Mouse (Mus musculus) liver (tissue): Measurements from ENCODE around the gene Cfap97.
A peak's percentile ranks its signal among the peaks of the same experiment; 100 is the strongest.
"Not testable (repeated sequence)": the region's sequence is repeated elsewhere in the genome, so short reads cannot be mapped to it uniquely, and the experiment has no call there.

Experiments used
- DNase-seq: peaks from one replicate; pipeline ENCODE4 v3.0.0-alpha.2; 2020; ENCODE audit warnings: mixed read lengths

Gene Cfap97

GRCm38 (mm10) chr8:46151202-46152062 is at the start of gene Cfap97:
Cfap97 (plus strand) TSS chr8:46151771.
- DNase-seq = peak; percentile 55

DNA sequence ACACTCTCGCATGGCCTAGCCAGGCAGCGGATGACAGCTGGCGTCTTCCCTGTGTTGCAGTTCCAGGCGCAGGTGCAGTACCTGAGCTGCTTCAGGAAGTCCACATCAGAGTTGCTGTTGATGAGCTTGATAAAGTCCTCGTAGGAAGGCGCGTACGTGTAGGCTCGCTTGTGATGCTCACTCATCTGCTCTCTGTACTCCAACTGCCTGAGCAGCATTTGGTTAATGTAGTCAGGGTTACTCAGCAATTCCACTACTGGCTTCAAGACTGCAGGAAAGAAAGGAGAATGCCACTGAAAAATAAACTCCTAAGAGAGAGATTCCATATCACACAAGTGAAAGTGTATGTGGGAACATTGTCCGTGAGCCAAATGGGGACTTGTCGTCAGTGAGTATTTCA is 48.1 kb upstream of the Cfap97 start:
- no peak for DNase-seq

DNA sequence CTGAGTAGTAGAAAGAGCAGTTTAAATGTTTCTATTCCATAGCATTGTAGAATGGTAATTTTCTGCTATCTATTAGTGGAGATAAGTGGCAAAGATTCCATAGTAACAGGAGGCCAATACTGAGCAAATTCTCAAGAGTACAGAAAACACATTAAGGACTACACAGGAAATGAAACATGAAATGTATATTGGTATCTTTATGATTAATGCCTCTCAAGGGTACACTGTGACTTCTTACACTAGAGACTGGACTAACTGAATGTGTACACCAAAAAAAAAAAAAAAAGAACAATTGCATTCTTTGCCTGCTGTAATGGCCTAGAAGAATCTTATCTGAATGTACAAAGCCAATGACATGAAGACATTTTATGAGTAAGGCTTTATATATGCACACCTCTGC is 43.9 kb upstream of the Cfap97 start:
- DNase-seq = no peak

GRCm38 (mm10) chr8:46113421-46114170 is 38.0 kb upstream of the Cfap97 start:
- DNase-seq = not testable (repeated sequence)

DNA sequence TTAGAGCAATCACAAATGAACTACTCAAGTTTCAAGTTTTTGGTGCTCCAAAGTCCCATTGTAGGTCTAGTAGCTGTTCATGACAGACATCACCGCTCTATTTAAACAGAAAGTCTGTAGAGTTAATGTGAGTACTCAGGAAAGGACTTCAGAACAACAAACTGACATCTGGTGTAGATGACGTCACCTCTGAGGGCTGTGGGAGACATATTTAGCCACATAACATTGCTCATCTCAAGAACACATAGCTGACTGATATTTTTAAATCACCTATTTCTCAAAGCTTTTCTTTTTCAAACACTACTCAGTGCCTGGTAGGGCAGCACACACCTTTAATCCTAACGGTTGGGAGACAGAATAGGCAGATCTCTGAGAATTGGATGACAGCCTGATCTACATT is 34.4 kb upstream of the Cfap97 start:
- no peak for DNase-seq

DNA sequence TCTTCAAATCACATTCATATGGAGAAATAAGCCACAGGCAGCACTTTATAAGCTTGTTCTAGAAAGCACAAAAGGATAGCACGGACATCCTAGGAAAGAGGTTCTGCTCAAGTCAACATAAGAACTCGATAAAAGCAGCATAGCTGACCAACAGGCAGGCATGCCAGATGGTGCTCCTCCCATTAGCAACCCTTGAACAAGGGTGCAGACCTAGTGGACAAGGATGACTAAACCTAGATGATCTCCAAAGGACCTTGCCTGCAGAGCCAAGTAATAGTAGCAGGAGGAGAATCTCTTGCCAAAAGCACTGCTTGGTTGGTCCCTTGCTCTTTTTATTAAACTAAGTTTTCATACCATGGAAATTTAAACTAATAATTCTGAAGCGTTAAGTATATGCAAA is 32.4 kb upstream of the Cfap97 start:
- no peak for DNase-seq

DNA sequence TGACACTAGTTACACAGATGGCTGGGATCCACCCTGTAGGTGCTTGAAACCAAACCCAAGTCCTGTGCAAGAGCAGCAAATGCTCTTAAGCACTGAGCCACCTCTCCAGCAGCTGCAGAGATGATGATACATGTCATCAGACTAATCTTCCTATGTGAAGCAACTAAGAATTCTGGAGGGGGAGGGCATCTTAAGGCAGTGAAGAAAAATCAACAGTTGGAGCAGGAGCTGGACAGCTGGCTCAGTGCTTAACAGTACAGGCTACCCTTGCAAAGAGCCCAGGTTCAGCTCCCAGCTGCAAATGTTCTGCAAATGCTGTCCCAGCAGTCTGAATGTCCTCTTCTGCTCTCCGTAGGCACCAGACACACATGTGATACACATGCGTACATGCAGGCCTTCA is 29.1 kb upstream of the Cfap97 start:
- DNase-seq = no peak

GRCm38 (mm10) chr8:46130426-46130825 is 21.1 kb upstream of the Cfap97 start:
- no peak for DNase-seq

DNA sequence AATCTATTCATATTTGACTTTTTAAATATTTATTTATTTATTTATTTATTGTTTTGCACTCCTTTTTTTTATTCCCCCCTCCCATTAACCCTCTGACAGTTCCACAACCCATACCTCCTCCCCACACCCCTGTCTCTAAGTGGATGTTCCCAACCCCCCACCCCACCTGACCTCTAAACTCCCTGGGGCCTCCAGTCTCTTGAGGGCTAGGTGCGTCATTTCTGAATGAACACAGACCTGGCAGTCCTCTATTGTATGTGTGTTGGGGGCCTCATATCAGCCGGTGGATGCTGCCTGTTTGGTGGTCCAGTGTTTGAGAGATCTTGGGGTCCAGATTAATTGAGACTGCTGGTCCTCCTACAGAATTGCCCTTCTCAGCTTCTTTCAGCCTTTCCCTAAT is 16.0 kb upstream of the Cfap97 start:
- not testable (repeated sequence) for DNase-seq

- no peak for DNase-seq
Observed at GRCm38 (mm10) chr8:46137336-46137735, 14.2 kb upstream of the Cfap97 start.

- DNase-seq = no peak
Observed at GRCm38 (mm10) chr8:46137843-46138596, 13.6 kb upstream of the Cfap97 start.

- no peak for DNase-seq
Observed at GRCm38 (mm10) chr8:46140376-46141120, 11.0 kb upstream of the Cfap97 start.

- no peak for DNase-seq
Observed at GRCm38 (mm10) chr8:46141688-46142087, 9.9 kb upstream of the Cfap97 start.

GRCm38 (mm10) chr8:46142498-46143081 is 9.0 kb upstream of the Cfap97 start:
- no peak for DNase-seq

DNA sequence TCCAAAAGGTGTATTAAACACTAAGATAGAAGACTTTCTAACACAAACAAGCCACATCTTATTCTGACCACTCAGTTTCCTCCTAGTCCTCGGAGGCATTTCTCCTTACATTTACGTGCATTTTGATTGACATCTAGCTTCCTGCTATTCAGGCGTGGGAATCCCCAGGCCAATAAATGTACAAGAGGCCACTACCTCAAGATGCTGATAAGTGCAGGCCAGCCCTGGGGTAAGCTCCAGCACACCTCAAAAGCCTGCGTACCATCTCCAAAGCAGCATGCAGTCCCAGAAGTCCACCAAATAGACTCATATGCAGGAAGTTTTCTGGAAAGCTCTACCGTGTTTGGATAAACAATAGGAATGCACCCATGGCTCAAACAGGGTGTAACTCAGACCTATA is 8.1 kb upstream of the Cfap97 start:
- DNase-seq = no peak

GRCm38 (mm10) chr8:46143924-46144323 is 7.6 kb upstream of the Cfap97 start:
- no peak for DNase-seq

- no peak for DNase-seq
Observed at GRCm38 (mm10) chr8:46146173-46146572, 5.4 kb upstream of the Cfap97 start.

- no peak for DNase-seq
Observed at GRCm38 (mm10) chr8:46149306-46149705, 2.3 kb upstream of the Cfap97 start.

GRCm38 (mm10) chr8:46149782-46150181 is 1.8 kb upstream of the Cfap97 start:
- DNase-seq = no peak

GRCm38 (mm10) chr8:46152064-46153031 is 777 bp downstream of the Cfap97 start, which contains the start of gene Snx25:
Snx25 (minus strand) TSS chr8:46152159.
- peak; percentile 93 for DNase-seq

- no peak for DNase-seq
Observed at GRCm38 (mm10) chr8:46153042-46153441, 1.5 kb downstream of the Cfap97 start.
